Mouse (Mus musculus) heart, embryonic 14.5 days (tissue): Measurements from ENCODE around the gene Gck. TPM values are rescaled to one million over a fixed set of nuclear protein-coding genes. Genes with fewer than 3 reads are reported as not detected.

Source experiments
- ATAC-seq: fragments of 200-750 bp; cut with Nextera tagmentation; 2 replicates; pipeline ENCODE4 v1.8.0; 2017; ENCODE audit warnings: low read depth, moderate TSS enrichment; ENCODE audit not compliant: insufficient number of reproducible peaks, insufficient read depth, low FRiP score
- H3K27ac ChIP-seq, 2 experiments: fragments of 200-500 bp in 1 of 2; fragments of 300-500 bp in 1 of 2; sonication (generic) in 1 of 2; replicated peaks in 1 of 2; 2 replicates each; pipeline ENCODE4 v1.5.1; 2012 to 2014; ENCODE audit warnings: low read depth in 2 of 2, low read length in 2 of 2, control low read depth in 1 of 2, mild to moderate bottlenecking in 1 of 2, mixed read lengths in 1 of 2; ENCODE audit not compliant: control insufficient read depth in 1 of 2, insufficient read depth in 1 of 2
- H3K27me3 ChIP-seq: fragments of 300-500 bp; sonication (generic); 2 replicates; pipeline ENCODE4 v1.6.1; 2014; ENCODE audit warnings: mild to moderate bottlenecking, low read length, control low read depth; ENCODE audit not compliant: control insufficient read depth, insufficient read depth
- H3K36me3 ChIP-seq: fragments of 300-500 bp; sonication (generic); 2 replicates; pipeline ENCODE4 v1.6.1; 2014; ENCODE audit warnings: mild to moderate bottlenecking, control low read depth, low read length, mixed read lengths; ENCODE audit not compliant: control insufficient read depth, insufficient read depth
- H3K4me1 ChIP-seq, 2 experiments: fragments of 200-500 bp in 1 of 2; fragments of 300-500 bp in 1 of 2; sonication (generic) in 1 of 2; 2 replicates each; pipeline ENCODE4 v1.6.1; 2012 to 2014; ENCODE audit warnings: low read length in 2 of 2, control low read depth in 1 of 2, mixed read lengths in 1 of 2; ENCODE audit not compliant: control insufficient read depth in 2 of 2, insufficient read depth in 2 of 2
- H3K4me2 ChIP-seq: fragments of 300-500 bp; sonication (generic); 2 replicates; pipeline ENCODE4 v1.6.1; 2014; ENCODE audit warnings: mild to moderate bottlenecking, low read length
- H3K4me3 ChIP-seq, 2 experiments: fragments of 200-500 bp in 1 of 2; fragments of 300-500 bp in 1 of 2; sonication (generic) in 1 of 2; 2 replicates each; pipeline ENCODE4 v1.5.1; 2012 to 2014; ENCODE audit warnings: low read length in 2 of 2, mild to moderate bottlenecking in 2 of 2, control low read depth in 1 of 2, low read depth in 1 of 2, moderate library complexity in 1 of 2; ENCODE audit not compliant: control insufficient read depth in 1 of 2, insufficient read depth in 1 of 2
- H3K9ac ChIP-seq: fragments of 300-500 bp; sonication (generic); 2 replicates; pipeline ENCODE4 v1.6.1; 2014; ENCODE audit warnings: mild to moderate bottlenecking, low read length
- H3K9me3 ChIP-seq: fragments of 300-500 bp; sonication (generic); 2 replicates; pipeline ENCODE4 v1.6.1; 2016; ENCODE audit warnings: low read length, control low read depth; ENCODE audit not compliant: control insufficient read depth
- WGBS: fragments of 180-500 bp; shearing (Covaris S2); extraction: QIAGEN DNeasy Blood & Tissue Kit; methylation state at CpG from one replicate; pipeline ENCODE4 v1.1.7; 2014; 5-methylcytosine and 5-hydroxymethylcytosine counted together
- polyA plus RNA-seq: library from polyadenylated mRNA; unstranded; fragments of >200 nt; fragmentation: Nextera tagmentation; extraction: Ambion mirVana; gene quantifications from 2 replicates; pipeline ENCODE4 v1.2.1, GENCODE M21; 2014

Gene Gck
- polyA plus RNA-seq, 1 experiment from 2014 or later: 0.65 TPM

GRCm38 (mm10) chr11:5954965-5955504 is 5.2 kb upstream of the Gck start:
- Histone ChIP-seq H3K9ac (peak overlapping the region; percentile 98), H3K36me3 (peaks cover 9% of the 10 kb centered on the region), H3K27me3 (no peaks in the 10 kb centered on the region), H3K27ac (peak overlapping the region; percentile 81 to 90), H3K9me3 (no peaks in the 10 kb centered on the region), H3K4me3 (peak overlapping the region; percentile 76 to 99), H3K4me2 (peak overlapping the region; percentile 84), H3K4me1 (peaks cover 10 to 41% of the 10 kb centered on the region in 2 experiments)
- ATAC-seq: peak; percentile 28; the same call in 1 of the 2 replicates
- WGBS: 6% methylated on average over 7 of the region's 7 CpGs

GRCm38 (mm10) chr11:5954435-5954834 is 4.6 kb upstream of the Gck start:
- no peak for ATAC-seq
- peak overlapping the region in 1 of 2 experiments; percentile 90; a peak in 1 of 4 replicates for H3K27ac ChIP-seq
- H3K9me3 ChIP-seq: no peaks in the 10 kb centered on the region
- H3K4me3 ChIP-seq: no peak overlapping the region
- H3K27me3 ChIP-seq: no peaks in the 10 kb centered on the region
- H3K4me2 ChIP-seq: peak overlapping the region; percentile 84
- 65% methylated on average over 5 of the region's 5 CpGs for WGBS
- peaks cover 3% of the 10 kb centered on the region for H3K36me3 ChIP-seq
- no peak overlapping the region for H3K9ac ChIP-seq
- peaks cover 14 to 47% of the 10 kb centered on the region in 2 experiments for H3K4me1 ChIP-seq

- ATAC-seq: no peak
- H3K9me3 ChIP-seq: no peaks in the 10 kb centered on the region
- no peak overlapping the region for H3K4me3 ChIP-seq
- no peak overlapping the region for H3K4me2 ChIP-seq
- H3K9ac ChIP-seq: no peak overlapping the region
- H3K4me1 ChIP-seq: peaks cover 14 to 49% of the 10 kb centered on the region in 2 experiments
- peak overlapping the region in 1 of 2 experiments; percentile 65; a peak in 2 of 4 replicates for H3K27ac ChIP-seq
- H3K27me3 ChIP-seq: no peaks in the 10 kb centered on the region
- no peaks in the 10 kb centered on the region for H3K36me3 ChIP-seq
- WGBS: 41% methylated on average over 8 of the region's 8 CpGs
Observed at GRCm38 (mm10) chr11:5953130-5953765, 3.4 kb upstream of the Gck start.

- Histone ChIP-seq H3K27me3 (no peaks in the 10 kb centered on the region), H3K4me2 (peak overlapping the region; percentile 23; the same call in 1 of the 2 replicates), H3K4me3 (no peak overlapping the region), H3K36me3 (no peaks in the 10 kb centered on the region), H3K9ac (peak overlapping the region; percentile 34; the same call in 1 of the 2 replicates), H3K27ac (peak overlapping the region in 1 of 2 experiments; percentile 65; a peak in 3 of 4 replicates), H3K9me3 (no peaks in the 10 kb centered on the region), H3K4me1 (peaks cover 13 to 49% of the 10 kb centered on the region in 2 experiments)
- ATAC-seq: 0 out of 2 replicates have a peak, but pooled peaks have one; percentile 23
- WGBS: 5% methylated on average over 5 of the region's 5 CpGs
Observed at GRCm38 (mm10) chr11:5952501-5952900, 2.6 kb upstream of the Gck start.

GRCm38 (mm10) chr11:5948546-5949250 is 1.2 kb downstream of the Gck start:
- ATAC-seq: no peak
- Histone ChIP-seq H3K4me3 (no peak overlapping the region), H3K9me3 (no peaks in the 10 kb centered on the region), H3K27me3 (no peaks in the 10 kb centered on the region), H3K36me3 (no peaks in the 10 kb centered on the region), H3K4me2 (no peak overlapping the region), H3K9ac (no peak overlapping the region), H3K4me1 (peaks cover 7 to 30% of the 10 kb centered on the region in 2 experiments), H3K27ac (no peak overlapping the region)
- whole genome bisulfite sequencing: 57% methylated on average over 8 of the region's 10 CpGs

GRCm38 (mm10) chr11:5947796-5948195 is 2.1 kb downstream of the Gck start:
- Histone ChIP-seq H3K36me3 (no peaks in the 10 kb centered on the region), H3K27ac (no peak overlapping the region), H3K4me3 (no peak overlapping the region), H3K4me1 (peaks cover 7 to 27% of the 10 kb centered on the region in 2 experiments), H3K4me2 (no peak overlapping the region), H3K27me3 (no peaks in the 10 kb centered on the region), H3K9ac (no peak overlapping the region), H3K9me3 (no peaks in the 10 kb centered on the region)
- ATAC-seq: no peak
- WGBS: 56% methylated on average over 4 of the region's 4 CpGs

GRCm38 (mm10) chr11:5945096-5945495 is 4.8 kb downstream of the Gck start:
- Histone ChIP-seq H3K4me3 (no peak overlapping the region), H3K36me3 (no peaks in the 10 kb centered on the region), H3K4me1 (peaks cover 4 to 14% of the 10 kb centered on the region in 2 experiments; a peak in 3 of 4 replicates), H3K4me2 (no peak overlapping the region), H3K9me3 (no peaks in the 10 kb centered on the region), H3K9ac (no peak overlapping the region), H3K27ac (no peak overlapping the region), H3K27me3 (no peaks in the 10 kb centered on the region)
- no peak for ATAC-seq
- WGBS: 81% methylated on average over 2 of the region's 2 CpGs
